9 mouse cellular contexts compared by ENCODE assay signal in the genomic region with DNA sequence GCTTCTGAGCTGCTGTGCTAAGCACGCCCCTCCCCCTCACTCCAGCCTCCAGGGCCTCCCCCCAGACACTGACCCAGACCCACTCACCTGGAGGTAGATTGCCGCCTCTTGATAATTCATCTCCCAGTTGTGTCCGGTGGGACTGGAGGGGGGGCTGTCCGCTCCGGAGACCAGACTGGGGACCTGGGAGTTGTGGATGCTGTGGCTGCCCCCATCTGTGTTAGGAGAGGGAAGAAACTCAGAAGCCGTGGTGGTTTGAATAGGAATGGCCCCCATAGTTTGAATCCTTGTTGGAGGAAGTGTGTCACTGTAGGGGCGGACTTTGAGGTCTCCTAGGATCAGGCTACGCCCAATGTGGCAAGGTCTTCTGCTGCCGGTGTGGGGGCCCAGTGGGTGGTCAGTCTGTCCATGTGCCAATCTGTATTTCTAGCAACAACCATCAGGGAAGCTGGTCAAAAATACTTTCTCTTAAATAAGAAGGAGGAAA. TPM values are rescaled to one million over a fixed set of nuclear protein-coding genes. Genes with fewer than 3 reads are reported as not detected.
DNase-seq lines count a peak whose midpoint lies in the region; ATAC-seq and TF ChIP-seq lines count a peak whose summit lies in the region.
"Had no signal": no experiment of that assay in that cellular context is flagged by ENCODE, and none has a peak within 500 bp of the region (broad histone marks: within the 10 kb centered on the region; RNA-seq: fewer than 3 reads in every experiment).

No protein-coding gene starts in this region.

- H3K36me3 ChIP-seq in lung, embryonic 16.5 days (ENCODE audit: control insufficient read depth, insufficient read depth, low read length): peaks cover 6% of the 10 kb centered on the region
- peaks cover 41% of the 10 kb centered on the region for H3K36me3 ChIP-seq in liver, embryonic 12.5 days
- peaks cover 9% of the 10 kb centered on the region; the same call in 1 of the 2 replicates for H3K36me3 ChIP-seq in stomach, embryonic 15.5 days

- peak overlapping the region; percentile 48 for H3K4me3 ChIP-seq in cerebellum, adult 2 months (replicated peaks; ENCODE audit: insufficient read depth, low read depth, low read length)
- H3K4me3 ChIP-seq in lung, embryonic 16.5 days (ENCODE audit: low read length): 0 out of 2 replicates have a peak overlapping the region, but pooled peaks have one; percentile 5
- peak overlapping the region; percentile 31 for H3K4me3 ChIP-seq in liver, embryonic 12.5 days
- peak overlapping the region; percentile 15 for H3K4me3 ChIP-seq in stomach, embryonic 15.5 days (replicated peaks)

- no peaks in the 10 kb centered on the region for H3K27me3 ChIP-seq in cerebellum, adult 2 months (ENCODE audit: control insufficient read depth, insufficient read depth, low read length)
- H3K27me3 ChIP-seq in lung, embryonic 16.5 days (ENCODE audit: control insufficient read depth, insufficient read depth, low read depth, low read length): no peaks in the 10 kb centered on the region
- no peaks in the 10 kb centered on the region for H3K27me3 ChIP-seq in liver, embryonic 12.5 days (replicated peaks)
- no peaks in the 10 kb centered on the region for H3K27me3 ChIP-seq in stomach, embryonic 15.5 days (replicated peaks)

- no peaks in the 10 kb centered on the region for H3K9me3 ChIP-seq in lung, embryonic 16.5 days (ENCODE audit: control insufficient read depth, low read length)
- no peaks in the 10 kb centered on the region for H3K9me3 ChIP-seq in liver, embryonic 12.5 days (replicated peaks)
- H3K9me3 ChIP-seq in stomach, embryonic 15.5 days: no peaks in the 10 kb centered on the region

- peak overlapping the region; percentile 63 for H3K27ac ChIP-seq in cerebellum, adult 2 months (ENCODE audit: insufficient read depth, low read length)
- H3K27ac ChIP-seq in lung, embryonic 16.5 days (ENCODE audit: low read length): peak overlapping the region; percentile 57
- peak overlapping the region; percentile 57 for H3K27ac ChIP-seq in liver, embryonic 12.5 days
- peak overlapping the region; percentile 87 for H3K27ac ChIP-seq in stomach, embryonic 15.5 days

- TF ChIP-seq POLR2A in cerebellum, adult 2 months (IDR thresholded peaks at IDR 0.05; ENCODE audit: borderline replicate concordance, insufficient read depth, low read length): no peak

- DNase-seq in cerebellum, adult 2 months: peak; percentile 58 to 64
- DNase-seq in cerebellum, postnatal 4 days (ENCODE audit: low spot score in 2 of 2): no peak
- no peak for DNase-seq in lung, postnatal 14 days
- no peak for DNase-seq in yolk sac, embryonic 10.5 days (ENCODE audit: low spot score)
- no peak for DNase-seq in urinary bladder, postnatal 36 days (ENCODE audit: low spot score in 2 of 2)
- DNase-seq: layer of hippocampus, postnatal 36 days had no signal

- 39% methylated on average over 9 of the region's 9 CpGs for WGBS in cerebellum, adult 2 months
- WGBS in lung, embryonic 16.5 days: 45% methylated on average over 9 of the region's 9 CpGs
- WGBS in liver, embryonic 12.5 days (ENCODE audit: insufficient replicate concordance): 30% methylated on average over 9 of the region's 9 CpGs
- 37% methylated on average over 9 of the region's 9 CpGs for WGBS in stomach, embryonic 15.5 days

- H3K4me1 ChIP-seq in cerebellum, adult 2 months (ENCODE audit: control insufficient read depth, insufficient read depth, low read length): peaks cover 47% of the 10 kb centered on the region
- peaks cover 34% of the 10 kb centered on the region for H3K4me1 ChIP-seq in lung, embryonic 16.5 days (replicated peaks; ENCODE audit: control insufficient read depth, insufficient read depth, low read length)
- H3K4me1 ChIP-seq in liver, embryonic 12.5 days: peaks cover 74% of the 10 kb centered on the region
- peaks cover 39% of the 10 kb centered on the region for H3K4me1 ChIP-seq in stomach, embryonic 15.5 days

- no peak for ATAC-seq in lung, embryonic 16.5 days (ENCODE audit: low read depth)
- no peak for ATAC-seq in liver, embryonic 12.5 days
- ATAC-seq in stomach, embryonic 15.5 days (ENCODE audit: insufficient read depth, low FRiP score, low read depth): no peak

- peak overlapping the region; percentile 2; the same call in 1 of the 2 replicates for H3K4me2 ChIP-seq in lung, embryonic 16.5 days (ENCODE audit: low read depth, low read length)
- peak overlapping the region; percentile 50 for H3K4me2 ChIP-seq in liver, embryonic 12.5 days
- H3K4me2 ChIP-seq in stomach, embryonic 15.5 days: peak overlapping the region; percentile 48

- peak overlapping the region; percentile 32; the same call in 1 of the 2 replicates for H3K9ac ChIP-seq in lung, embryonic 16.5 days (ENCODE audit: low read length)
- H3K9ac ChIP-seq in liver, embryonic 12.5 days: no peak overlapping the region; the same call in 1 of the 2 replicates
- no peak overlapping the region for H3K9ac ChIP-seq in stomach, embryonic 15.5 days

- no peak for TF ChIP-seq CTCF in cerebellum, adult 2 months (IDR thresholded peaks at IDR 0.05; ENCODE audit: borderline replicate concordance, insufficient read depth, low read depth, low read length)

RNA-seq across cellular contexts. Expression of a gene that starts 28.3 kb away (rescaled TPM):
- polyA plus RNA-seq in cerebellum, adult 2 months (2012; rRNA removed): 47.3 and 56.6 TPM in 2 replicates
- polyA plus RNA-seq in lung, embryonic 16.5 days (2015; fragmentation: Nextera tagmentation; extraction: Ambion mirVana): 17.8 and 18.0 TPM in 2 replicates
- 24.8 and 25.4 TPM in 2 replicates for polyA plus RNA-seq in liver, embryonic 12.5 days (2016; fragmentation: Nextera tagmentation; extraction: Ambion mirVana)
- 25.5 and 25.7 TPM in 2 replicates for polyA plus RNA-seq in stomach, embryonic 15.5 days (2015; fragmentation: Nextera tagmentation; extraction: Ambion mirVana)

RNA-seq across cellular contexts. Expression of a gene that starts 28.6 kb away (rescaled TPM):
- 1.8 and 2.0 TPM in 2 replicates for polyA plus RNA-seq in cerebellum, adult 2 months (2012; rRNA removed)
- polyA plus RNA-seq in lung, embryonic 16.5 days (2015; fragmentation: Nextera tagmentation; extraction: Ambion mirVana): 1.2 and 1.9 TPM in 2 replicates
- polyA plus RNA-seq in liver, embryonic 12.5 days (2016; fragmentation: Nextera tagmentation; extraction: Ambion mirVana): 2.0 and 2.1 TPM in 2 replicates
- polyA plus RNA-seq in stomach, embryonic 15.5 days (2015; fragmentation: Nextera tagmentation; extraction: Ambion mirVana): 0.40 and 0.69 TPM in 2 replicates

RNA-seq across cellular contexts. Expression of a gene that starts 49.2 kb away (rescaled TPM):
- 8.2 TPM in 2 replicates for polyA plus RNA-seq in cerebellum, adult 2 months (2012; rRNA removed)
- 8.5 and 8.6 TPM in 2 replicates for polyA plus RNA-seq in lung, embryonic 16.5 days (2015; fragmentation: Nextera tagmentation; extraction: Ambion mirVana)
- 4.2 and 6.0 TPM in 2 replicates for polyA plus RNA-seq in liver, embryonic 12.5 days (2016; fragmentation: Nextera tagmentation; extraction: Ambion mirVana)
- 6.2 and 8.3 TPM in 2 replicates for polyA plus RNA-seq in stomach, embryonic 15.5 days (2015; fragmentation: Nextera tagmentation; extraction: Ambion mirVana)

RNA-seq across cellular contexts. Expression of a gene that starts 52.2 kb away (rescaled TPM):
- polyA plus RNA-seq in cerebellum, adult 2 months (2012; rRNA removed): 43.7 and 47.3 TPM in 2 replicates
- polyA plus RNA-seq in lung, embryonic 16.5 days (2015; fragmentation: Nextera tagmentation; extraction: Ambion mirVana): 13.8 and 14.0 TPM in 2 replicates
- 7.3 and 8.4 TPM in 2 replicates for polyA plus RNA-seq in liver, embryonic 12.5 days (2016; fragmentation: Nextera tagmentation; extraction: Ambion mirVana)
- 10.4 and 11.4 TPM in 2 replicates for polyA plus RNA-seq in stomach, embryonic 15.5 days (2015; fragmentation: Nextera tagmentation; extraction: Ambion mirVana)

RNA-seq across cellular contexts. Expression of a gene that starts 52.4 kb away (rescaled TPM):
- polyA plus RNA-seq in cerebellum, adult 2 months (2012; rRNA removed): 24.1 and 25.4 TPM in 2 replicates
- polyA plus RNA-seq in lung, embryonic 16.5 days (2015; fragmentation: Nextera tagmentation; extraction: Ambion mirVana): 36.8 and 37.8 TPM in 2 replicates
- 35.0 and 36.3 TPM in 2 replicates for polyA plus RNA-seq in liver, embryonic 12.5 days (2016; fragmentation: Nextera tagmentation; extraction: Ambion mirVana)
- 41.8 and 44.9 TPM in 2 replicates for polyA plus RNA-seq in stomach, embryonic 15.5 days (2015; fragmentation: Nextera tagmentation; extraction: Ambion mirVana)

Comparison
In these comparisons a context has a peak if more than half of its experiments do, and no peak if none do; other contexts are left out.
1. DNase-seq: peak in cerebellum, adult 2 months (2 of 2); none in cerebellum, postnatal 4 days (0 of 2), lung, postnatal 14 days (single experiment), yolk sac, embryonic 10.5 days (single experiment) and urinary bladder, postnatal 36 days (0 of 2).
2. Peak in every context shown above with its lines, with median percentiles within 50 percentile points of each other: H3K27ac ChIP-seq, H3K4me3 ChIP-seq and H3K4me2 ChIP-seq.